Mouse (Mus musculus) CH12.LX (cell line): ENCODE results near the gene Qpctl. TPM values are rescaled to one million over a fixed set of nuclear protein-coding genes. Genes with fewer than 3 reads are reported as not detected.
A peak's percentile ranks its signal among the peaks of the same experiment; 100 is the strongest.

Source experiments
- DNase-seq: peaks from one replicate; pipeline ENCODE4 v3.0.0-alpha.2; 2013; ENCODE audit errors: extremely low read depth
- H3K27ac ChIP-seq: 2 replicates; pipeline ENCODE4 v1.5.1; 2012; ENCODE audit warnings: low read depth, mild to moderate bottlenecking, control low read depth, moderate library complexity; ENCODE audit not compliant: insufficient read depth
- H3K27me3 ChIP-seq: replicated peaks from 2 replicates; pipeline ENCODE3; 2012; ENCODE audit warnings: inconsistent platforms
- H3K36me3 ChIP-seq, 2 experiments: replicated peaks in 1 of 2; 2 replicates each; pipeline versions ENCODE3 to v1.6.1; 2012; ENCODE audit warnings: inconsistent platforms in 1 of 2, low read length in 1 of 2, mild to moderate bottlenecking in 1 of 2, mixed read lengths in 1 of 2, moderate library complexity in 1 of 2; ENCODE audit not compliant: control insufficient read depth in 1 of 2, insufficient read depth in 1 of 2
- H3K4me1 ChIP-seq, 2 experiments: 2 replicates each; pipeline ENCODE4 v1.6.1; 2012; ENCODE audit warnings: inconsistent platforms in 1 of 2, moderate library complexity in 1 of 2; ENCODE audit not compliant: insufficient read depth in 2 of 2, control insufficient read depth in 1 of 2
- H3K4me2 ChIP-seq: 2 replicates; pipeline ENCODE4 v1.6.1; 2012; ENCODE audit warnings: low read depth, mild to moderate bottlenecking, control low read depth; ENCODE audit not compliant: poor library complexity, insufficient read depth, severe bottlenecking
- H3K4me3 ChIP-seq, 3 experiments: fragments of 150-350 bp in 1 of 3; sonication (generic) in 1 of 3; replicated peaks in 1 of 3; 2 replicates each; pipeline versions ENCODE3 to v1.5.1; 2011 to 2012; ENCODE audit warnings: low read depth in 2 of 3, low read length in 2 of 3, mild to moderate bottlenecking in 2 of 3, moderate library complexity in 2 of 3, control low read depth in 1 of 3, improper control_type of control experiment in 1 of 3, inconsistent platforms in 1 of 3, mixed read lengths in 1 of 3; ENCODE audit not compliant: poor library complexity in 1 of 3
- H3K79me2 ChIP-seq: replicated peaks from 2 replicates; pipeline ENCODE4 v1.6.1; 2012; ENCODE audit warnings: mild to moderate bottlenecking, moderate library complexity; ENCODE audit not compliant: control insufficient read depth, poor library complexity, insufficient read depth, severe bottlenecking; ENCODE audit errors: extremely low read depth
- H3K9ac ChIP-seq: 2 replicates; pipeline ENCODE4 v1.6.1; 2012; ENCODE audit warnings: low read depth, mild to moderate bottlenecking, control low read depth, moderate library complexity; ENCODE audit not compliant: insufficient read depth
- H3K9me3 ChIP-seq: replicated peaks from 2 replicates; pipeline ENCODE3; 2012; ENCODE audit warnings: low read length, inconsistent platforms, mixed read lengths
- CHD1 ChIP-seq: IDR thresholded peaks from 2 replicates; pipeline ENCODE4 v1.6.1; 2012; ENCODE audit warnings: low read depth, low read length, improper control_type of control experiment, inconsistent platforms
- CHD2 ChIP-seq: IDR thresholded peaks from 2 replicates; pipeline ENCODE4 v1.6.1; 2011; ENCODE audit warnings: low read length, improper control_type of control experiment
- E2F4 ChIP-seq: IDR thresholded peaks from 2 replicates; pipeline ENCODE4 v1.6.1; 2011; ENCODE audit warnings: low read depth, low read length, improper control_type of control experiment; ENCODE audit not compliant: insufficient replicate concordance
- EP300 ChIP-seq: IDR thresholded peaks from 2 replicates; pipeline ENCODE4 v1.6.1; 2011; ENCODE audit warnings: low read length, improper control_type of control experiment
- GABPA ChIP-seq: IDR thresholded peaks from 2 replicates; pipeline ENCODE4 v1.6.1; 2012; ENCODE audit warnings: low read depth, low read length, improper control_type of control experiment, inconsistent platforms; ENCODE audit not compliant: insufficient replicate concordance
- HCFC1 ChIP-seq: IDR thresholded peaks from 2 replicates; pipeline ENCODE4 v1.6.1; 2012; ENCODE audit warnings: low read depth, mild to moderate bottlenecking, inconsistent platforms, low read length, improper control_type of control experiment
- MAFK ChIP-seq: IDR thresholded peaks from 2 replicates; pipeline ENCODE4 v1.6.1; 2011; ENCODE audit warnings: low read length, improper control_type of control experiment; ENCODE audit not compliant: insufficient replicate concordance
- MAX ChIP-seq: IDR thresholded peaks from 2 replicates; pipeline ENCODE4 v1.6.1; 2011; ENCODE audit warnings: low read length, improper control_type of control experiment
- MAZ ChIP-seq: IDR thresholded peaks from 2 replicates; pipeline ENCODE4 v1.6.1; 2012; ENCODE audit warnings: low read depth, mild to moderate bottlenecking, inconsistent platforms, low read length, improper control_type of control experiment, moderate library complexity
- MXI1 ChIP-seq: IDR thresholded peaks from 2 replicates; pipeline ENCODE4 v1.6.1; 2011; ENCODE audit warnings: mild to moderate bottlenecking, low read depth, low read length, improper control_type of control experiment
- POLR2A ChIP-seq: IDR thresholded peaks from 2 replicates; pipeline ENCODE4 v1.6.1; 2011; ENCODE audit warnings: low read depth, mild to moderate bottlenecking, improper control_type of control experiment, low read length
- SIN3A ChIP-seq: IDR thresholded peaks from 2 replicates; pipeline ENCODE4 v1.6.1; 2012; ENCODE audit warnings: low read length, improper control_type of control experiment, inconsistent platforms
- TBP ChIP-seq: conservative IDR thresholded peaks from 2 replicates; pipeline ENCODE4 v1.6.1; 2011; ENCODE audit warnings: low read depth, low read length, improper control_type of control experiment
- TCF12 ChIP-seq: IDR thresholded peaks from 2 replicates; pipeline ENCODE4 v1.6.1; 2014; ENCODE audit warnings: low read depth, mild to moderate bottlenecking, inconsistent platforms, low read length, improper control_type of control experiment
- USF2 ChIP-seq: conservative IDR thresholded peaks from 2 replicates; pipeline ENCODE4 v1.6.1; 2011; ENCODE audit warnings: low read depth, low read length, improper control_type of control experiment
- ZKSCAN1 ChIP-seq: IDR thresholded peaks from 2 replicates; pipeline ENCODE4 v1.6.1; 2012; ENCODE audit warnings: low read depth, inconsistent platforms, low read length, improper control_type of control experiment, borderline replicate concordance
- ZNF384 ChIP-seq: IDR thresholded peaks from 2 replicates; pipeline ENCODE4 v1.6.1; 2012; ENCODE audit warnings: low read depth, low read length, improper control_type of control experiment, inconsistent platforms
- dilution Hi-C: fragments of 300-500 bp; cut with MboI; formaldehyde crosslinking; loops from 2 replicates; pipeline ENCODE4 v1.14.3; 2020; ENCODE audit warnings: low sequenced_read_pairs; ENCODE audit not compliant: extremely low pct_unique_long_range_greater_than_20kb, extremely low pct_ligation_motif_present
- in situ Hi-C: fragments of 300-500 bp; cut with MboI; formaldehyde crosslinking; loops from 3 replicates; pipeline ENCODE4 v1.14.3; 2019; ENCODE audit warnings: low sequenced_read_pairs, low pct_ligation_motif_present, low pct_unique_long_range_greater_than_20kb, mixed read lengths
- polyA plus RNA-seq: library from polyadenylated mRNA; unstranded; fragments of >175 nt; gene quantifications from 2 replicates; pipeline ENCODE4 v1.2.1, GENCODE M21; 2012; ENCODE audit warnings: low read depth; ENCODE audit not compliant: insufficient read length
- total RNA-seq, 2 experiments: library from RNA; depleted of rRNA; stranded (reverse); fragments of 300-350 nt in 1 of 2; fragments of >200 nt in 1 of 2; gene quantifications; 2 replicates each; pipeline ENCODE4 v1.2.3; 2012 to 2014

The Qpctl gene
- total and polyA plus RNA-seq, 3 experiments, result 5.2 to 9.8 (median 9.6) TPM

- Histone ChIP-seq H3K9ac (no peak overlapping the region), H3K79me2 (no peaks in the 10 kb centered on the region), H3K36me3 (peaks cover 0 to 9% of the 10 kb centered on the region in 2 experiments), H3K9me3 (no peaks in the 10 kb centered on the region), H3K27ac (peak overlapping the region; percentile 81; the same call in 1 of the 2 replicates), H3K4me2 (peak overlapping the region; percentile 76; the same call in 1 of the 2 replicates), H3K4me1 (peaks cover 13 to 43% of the 10 kb centered on the region in 2 experiments), H3K27me3 (peaks cover 26% of the 10 kb centered on the region), H3K4me3 (no peak overlapping the region)
- DNase-seq, result no peak
- no peak for TF ChIP-seq MAFK
- no peak for TF ChIP-seq POLR2A
- no peak for TF ChIP-seq MAX
- TF ChIP-seq GABPA, result no peak
- TF ChIP-seq E2F4, result no peak
- no peak for TF ChIP-seq CHD1
- TF ChIP-seq USF2, result no peak
- TF ChIP-seq HCFC1, result no peak
- TF ChIP-seq MAZ, result no peak
- TF ChIP-seq MXI1, result no peak
- no peak for TF ChIP-seq ZNF384
- in situ Hi-C loops, result no loop called here
- dilution Hi-C loops, result no loop called here
Observed at GRCm38 (mm10) chr7:19178035-19178434, 28.9 kb upstream of the Qpctl start.

- no peaks in the 10 kb centered on the region for H3K79me2 ChIP-seq
- no peak overlapping the region for H3K4me2 ChIP-seq
- dilution Hi-C loops (no loop called here), in situ Hi-C loops (no loop called here)
- no peak overlapping the region for H3K27ac ChIP-seq
- H3K9ac ChIP-seq, result no peak overlapping the region
- peaks cover 0 to 2% of the 10 kb centered on the region in 2 experiments for H3K36me3 ChIP-seq
- TF ChIP-seq HCFC1, result no peak
- no peak for TF ChIP-seq CHD2
- no peak for TF ChIP-seq SIN3A
- TF ChIP-seq EP300, result no peak
- H3K9me3 ChIP-seq, result no peaks in the 10 kb centered on the region
- peaks cover 34% of the 10 kb centered on the region for H3K27me3 ChIP-seq
- peaks cover 10 to 41% of the 10 kb centered on the region in 2 experiments for H3K4me1 ChIP-seq
- no peak overlapping the region for H3K4me3 ChIP-seq
- DNase-seq, result no peak
Observed at GRCm38 (mm10) chr7:19177216-19177615, 28.1 kb upstream of the Qpctl start.

GRCm38 (mm10) chr7:19176516-19176947 lies 27.4 kb upstream of the Qpctl start:
- Histone ChIP-seq H3K4me3 (no peak overlapping the region), H3K4me2 (no peak overlapping the region), H3K9ac (no peak overlapping the region), H3K9me3 (no peaks in the 10 kb centered on the region), H3K27me3 (peaks cover 39% of the 10 kb centered on the region), H3K4me1 (peaks cover 9 to 41% of the 10 kb centered on the region in 2 experiments), H3K79me2 (no peaks in the 10 kb centered on the region), H3K36me3 (no peaks in the 10 kb centered on the region), H3K27ac (no peak overlapping the region)
- TF ChIP-seq ZKSCAN1 (no peak), MAX (no peak), SIN3A (no peak), TCF12 (no peak), MAZ (no peak), EP300 (no peak), TBP (no peak)
- dilution Hi-C loops (no loop called here), in situ Hi-C loops (no loop called here)
- no peak for DNase-seq
